Mouse (Mus musculus) C2C12 (cell line): ENCODE data around the gene Cntnap5a.

ENCODE experiments used
- CEBPB ChIP-seq: IDR thresholded peaks from one replicate; pipeline ENCODE4 v1.6.1; 2011; ENCODE audit warnings: low read depth, mild to moderate bottlenecking, control low read depth, moderate library complexity
- CTCF ChIP-seq: IDR thresholded peaks from one replicate; pipeline ENCODE4 v1.5.1; 2011; ENCODE audit not compliant: control insufficient read depth, insufficient read depth, insufficient read length
- FOSL1 ChIP-seq: IDR thresholded peaks from one replicate; pipeline ENCODE4 v1.8.0; 2011; ENCODE audit warnings: mild to moderate bottlenecking, low read length; ENCODE audit not compliant: poor library complexity, insufficient read depth, severe bottlenecking
- MYOD1 ChIP-seq: IDR thresholded peaks from one replicate; pipeline ENCODE4 v1.6.1; 2011; ENCODE audit warnings: low read depth; ENCODE audit not compliant: control insufficient read depth, insufficient read length
- USF1 ChIP-seq: IDR thresholded peaks from one replicate; pipeline ENCODE4 v1.6.1; 2011; ENCODE audit warnings: low read depth, mild to moderate bottlenecking, control low read depth, moderate library complexity

DNA sequence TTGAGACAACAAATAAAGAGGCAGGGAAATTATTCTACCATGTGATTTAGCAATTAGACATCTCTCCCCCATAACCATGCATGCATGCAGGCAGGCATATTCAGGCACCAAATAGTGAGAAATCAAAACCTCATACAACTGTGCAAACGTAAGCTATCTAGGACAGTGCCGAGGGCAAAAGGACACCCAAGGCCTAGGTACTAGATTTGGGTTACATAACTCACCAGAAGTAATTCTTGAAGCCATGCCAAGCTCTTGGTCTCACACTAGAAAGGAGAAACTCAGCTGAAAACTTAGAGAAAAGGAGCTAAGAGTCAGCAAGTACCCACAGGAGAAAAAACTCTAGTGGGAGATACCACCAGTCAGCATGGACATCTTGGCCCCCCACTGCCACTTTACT lies 499.9 kb downstream of the Cntnap5a start:
- no peak for TF ChIP-seq CTCF
- TF ChIP-seq MYOD1, result no peak
- TF ChIP-seq FOSL1, result no peak
- TF ChIP-seq USF1, result no peak
- TF ChIP-seq CEBPB, result no peak
